Mouse (Mus musculus) liver, postnatal 0 days (tissue): Measurements from ENCODE around the gene Lrrc29. TPM values are rescaled to one million over a fixed set of nuclear protein-coding genes. Genes with fewer than 3 reads are reported as not detected.

Experiments
- ATAC-seq: fragments of 200-750 bp; cut with Nextera tagmentation; 2 replicates; pipeline ENCODE4 v1.8.0; 2017; ENCODE audit warnings: mild to moderate bottlenecking, moderate library complexity
- DNase-seq: peaks from one replicate; pipeline ENCODE4 v3.0.0-alpha.2; 2016
- H3K27ac ChIP-seq: fragments of 300-500 bp; sonication (generic); 2 replicates; pipeline ENCODE4 v1.5.1; 2014; ENCODE audit warnings: antibody characterized with exemption, moderate library complexity, mild to moderate bottlenecking, low read depth
- H3K27me3 ChIP-seq: fragments of 300-500 bp; sonication (generic); 2 replicates; pipeline ENCODE4 v1.6.1; 2014; ENCODE audit warnings: low read length, control low read depth, mixed read lengths; ENCODE audit not compliant: insufficient read depth
- H3K36me3 ChIP-seq: fragments of 300-500 bp; sonication (generic); replicated peaks from 2 replicates; pipeline ENCODE4 v1.6.1; 2014; ENCODE audit warnings: mild to moderate bottlenecking, control low read depth, low read length, moderate library complexity, mixed read lengths; ENCODE audit not compliant: insufficient read depth
- H3K4me1 ChIP-seq: fragments of 300-500 bp; sonication (generic); 2 replicates; pipeline ENCODE4 v1.6.1; 2014; ENCODE audit warnings: antibody characterized with exemption, mild to moderate bottlenecking, control low read depth; ENCODE audit not compliant: insufficient read depth
- H3K4me2 ChIP-seq: fragments of 300-500 bp; sonication (generic); 2 replicates; pipeline ENCODE4 v1.6.1; 2014; ENCODE audit warnings: low read depth, mild to moderate bottlenecking, low read length, moderate library complexity, mixed read lengths
- H3K4me3 ChIP-seq: fragments of 300-500 bp; sonication (generic); 2 replicates; pipeline ENCODE4 v1.5.1; 2014; ENCODE audit warnings: low read depth, low read length
- H3K9ac ChIP-seq: fragments of 300-500 bp; sonication (generic); replicated peaks from 2 replicates; pipeline ENCODE4 v1.6.1; 2014; ENCODE audit warnings: mild to moderate bottlenecking, moderate library complexity
- H3K9me3 ChIP-seq: fragments of 300-500 bp; sonication (generic); 2 replicates; pipeline ENCODE4 v1.6.1; 2016; ENCODE audit warnings: mild to moderate bottlenecking, control low read depth, low read length, mixed read lengths
- CTCF ChIP-seq: sonication (generic); IDR thresholded peaks from 2 replicates; pipeline ENCODE4 v1.5.1; 2016; ENCODE audit warnings: antibody characterized with exemption, low read depth
- EP300 ChIP-seq: IDR thresholded peaks from 2 replicates; pipeline ENCODE4 v1.6.1; 2016; ENCODE audit warnings: antibody characterized with exemption, low read depth, mild to moderate bottlenecking
- WGBS: fragments of 180-500 bp; shearing (Covaris S2); extraction: QIAGEN DNeasy Blood & Tissue Kit; methylation state at CpG from one replicate; pipeline ENCODE4 v1.1.7; 2014; ENCODE audit not compliant: insufficient replicate concordance; 5-methylcytosine and 5-hydroxymethylcytosine counted together
- polyA plus RNA-seq: library from polyadenylated mRNA; unstranded; fragments of >200 nt; fragmentation: Nextera tagmentation; extraction: Ambion mirVana; gene quantifications from 2 replicates; pipeline ENCODE4 v1.2.1, GENCODE M21; 2015

The Lrrc29 gene
- polyA plus RNA-seq, 1 experiment from 2014 or later: 7.7 TPM

DNA sequence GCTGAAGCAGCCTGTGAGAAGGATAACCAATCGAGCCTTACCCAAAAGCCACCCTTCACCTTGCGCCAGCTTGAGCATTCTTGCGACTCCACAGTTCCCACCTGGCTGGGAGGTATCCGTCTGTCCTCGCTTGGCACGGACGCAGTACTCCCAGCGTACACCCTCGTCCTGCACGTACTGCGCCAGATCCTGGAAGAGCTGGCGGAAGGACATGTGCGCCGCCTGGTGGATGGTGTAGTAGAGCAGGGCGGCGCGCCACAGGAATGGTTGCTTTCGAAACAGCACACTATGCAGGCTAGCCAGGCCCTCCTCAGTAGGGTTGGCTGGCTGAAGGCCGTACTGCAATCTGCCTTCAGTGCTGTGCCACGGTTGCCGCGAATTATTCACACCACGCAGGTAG lies 43.0 kb downstream of the Lrrc29 start:
- TF ChIP-seq EP300: no peak
- peak; percentile 97 for TF ChIP-seq CTCF
- Histone ChIP-seq H3K36me3 (no peaks in the 10 kb centered on the region), H3K27me3 (peaks cover 23% of the 10 kb centered on the region), H3K4me3 (no peak overlapping the region), H3K4me1 (peaks cover 15% of the 10 kb centered on the region), H3K9ac (no peak overlapping the region), H3K9me3 (no peaks in the 10 kb centered on the region), H3K4me2 (peak overlapping the region; percentile 33; the same call in 1 of the 2 replicates), H3K27ac (no peak overlapping the region)
- ATAC-seq (peak; percentile 86), DNase-seq (peak; percentile 81)
- WGBS: 23% methylated on average over 23 of the region's 23 CpGs

- no peaks in the 10 kb centered on the region for H3K36me3 ChIP-seq
- H3K4me3 ChIP-seq: no peak overlapping the region
- H3K27ac ChIP-seq: no peak overlapping the region
- H3K4me2 ChIP-seq: no peak overlapping the region
- peaks cover 31% of the 10 kb centered on the region for H3K27me3 ChIP-seq
- ATAC-seq (no peak), DNase-seq (no peak)
- peaks cover 15% of the 10 kb centered on the region for H3K4me1 ChIP-seq
- no peak for TF ChIP-seq CTCF
- TF ChIP-seq EP300: no peak
- no peaks in the 10 kb centered on the region for H3K9me3 ChIP-seq
- H3K9ac ChIP-seq: no peak overlapping the region
- WGBS: 56% methylated on average over 4 of the region's 4 CpGs
Observed at GRCm38 (mm10) chr8:105282239-105282638, 43.8 kb downstream of the Lrrc29 start.

GRCm38 (mm10) chr8:105281821-105282220 lies 44.3 kb downstream of the Lrrc29 start:
- TF ChIP-seq EP300 (no peak), CTCF (no peak)
- H3K27me3 ChIP-seq: peaks cover 35% of the 10 kb centered on the region
- H3K4me3 ChIP-seq: no peak overlapping the region
- no peak for ATAC-seq
- H3K4me2 ChIP-seq: no peak overlapping the region
- H3K36me3 ChIP-seq: no peaks in the 10 kb centered on the region
- peaks cover 15% of the 10 kb centered on the region for H3K4me1 ChIP-seq
- no peak for DNase-seq
- H3K9ac ChIP-seq: no peak overlapping the region
- H3K27ac ChIP-seq: no peak overlapping the region
- 85% methylated on average over 12 of the region's 12 CpGs for WGBS
- no peaks in the 10 kb centered on the region for H3K9me3 ChIP-seq

- peaks cover 46% of the 10 kb centered on the region for H3K27me3 ChIP-seq
- 51% methylated on average over 3 of the region's 3 CpGs for WGBS
- no peak for ATAC-seq
Observed at GRCm38 (mm10) chr8:105280567-105280966, 45.5 kb downstream of the Lrrc29 start.

GRCm38 (mm10) chr8:105278911-105279334 lies 47.2 kb downstream of the Lrrc29 start:
- TF ChIP-seq CTCF: peak; percentile 36; the same call in 1 of the 2 replicates
- no peak for TF ChIP-seq EP300
- Histone ChIP-seq H3K27me3 (peaks cover 61% of the 10 kb centered on the region), H3K4me1 (peaks cover 23% of the 10 kb centered on the region), H3K4me2 (peak overlapping the region; percentile 40), H3K9me3 (no peaks in the 10 kb centered on the region), H3K36me3 (no peaks in the 10 kb centered on the region), H3K4me3 (peak overlapping the region; percentile 4; the same call in 1 of the 2 replicates), H3K9ac (no peak overlapping the region), H3K27ac (no peak overlapping the region)
- ATAC-seq (peak; percentile 67), DNase-seq (peak; percentile 62)
- WGBS: 1% methylated on average over 28 of the region's 28 CpGs

More at GRCm38 (mm10) chr8:105280567-105280966, 45.5 kb downstream of the Lrrc29 start:
- H3K9me3 ChIP-seq: no peaks in the 10 kb centered on the region
- DNase-seq: no peak
- H3K36me3 ChIP-seq: no peaks in the 10 kb centered on the region
- no peak overlapping the region for H3K27ac ChIP-seq
- H3K4me3 ChIP-seq: no peak overlapping the region
- peaks cover 23% of the 10 kb centered on the region for H3K4me1 ChIP-seq
- no peak for TF ChIP-seq CTCF
- H3K4me2 ChIP-seq: no peak overlapping the region
- H3K9ac ChIP-seq: no peak overlapping the region

- ATAC-seq (peak; percentile 58), DNase-seq (peak; percentile 66)
- Histone ChIP-seq H3K27ac (no peak overlapping the region), H3K4me3 (peak overlapping the region; percentile 36), H3K9ac (peak overlapping the region; percentile 30), H3K27me3 (peaks cover 80% of the 10 kb centered on the region), H3K4me2 (peak overlapping the region; percentile 70), H3K36me3 (no peaks in the 10 kb centered on the region), H3K4me1 (peaks cover 16% of the 10 kb centered on the region), H3K9me3 (no peaks in the 10 kb centered on the region)
- no peak for TF ChIP-seq CTCF
- TF ChIP-seq EP300: no peak
- 5% methylated on average over 30 of the region's 30 CpGs for WGBS
Observed at GRCm38 (mm10) chr8:105276292-105277120, 49.6 kb downstream of the Lrrc29 start.
